ENCODE assay signal across 8 mouse cellular contexts in the genomic region with DNA sequence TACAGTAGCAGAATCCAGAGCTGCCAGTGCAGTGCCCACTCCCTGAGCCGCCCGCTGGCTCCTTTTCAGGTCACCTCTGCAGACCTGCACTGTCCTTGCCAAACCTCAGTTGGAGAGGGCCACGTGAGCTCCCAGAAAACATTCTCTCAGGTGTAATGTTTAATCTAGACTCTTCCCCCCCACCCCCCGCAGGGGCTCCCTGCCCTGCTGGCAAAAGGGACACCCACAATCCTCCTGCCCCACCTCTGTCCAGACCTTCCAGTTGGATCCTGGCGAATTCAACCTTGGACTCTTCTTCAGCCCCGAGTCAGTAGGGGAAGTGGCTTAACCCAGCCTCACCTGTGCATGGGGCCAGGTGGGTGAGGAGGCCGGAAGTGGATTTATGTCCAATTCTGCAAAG. TPM values are rescaled to one million over a fixed set of nuclear protein-coding genes. Genes with fewer than 3 reads are reported as not detected.
A peak's percentile ranks its signal among the peaks of the same experiment; 100 is the strongest.
DNase-seq lines count a peak whose midpoint lies in the region; ATAC-seq lines count a peak whose summit lies in the region.

No protein-coding gene starts in this region.

- no peaks in the 10 kb centered on the region for H3K9me3 ChIP-seq in embryonic facial prominence, embryonic 12.5 days
- H3K9me3 ChIP-seq in hindbrain, embryonic 14.5 days (ENCODE audit: control insufficient read depth, low read length), result no peaks in the 10 kb centered on the region

- no peak for ATAC-seq in embryonic facial prominence, embryonic 12.5 days (ENCODE audit: insufficient number of reproducible peaks, insufficient read depth, low FRiP score, low TSS enrichment)
- no peak for ATAC-seq in hindbrain, embryonic 14.5 days (ENCODE audit: low FRiP score)

- H3K9ac ChIP-seq in embryonic facial prominence, embryonic 12.5 days, result no peak overlapping the region
- H3K9ac ChIP-seq in hindbrain, embryonic 14.5 days, result no peak overlapping the region

- intact Hi-C loops in gastrocnemius, postnatal 36 days (cut with DNase I), result no loop called here

- H3K4me3 ChIP-seq in embryonic facial prominence, embryonic 12.5 days, result peak overlapping the region; percentile 74; the same call in 1 of the 2 replicates
- H3K4me3 ChIP-seq in hindbrain, embryonic 14.5 days (replicated peaks; ENCODE audit: low read length), result no peak overlapping the region

- peaks cover 19% of the 10 kb centered on the region for H3K4me1 ChIP-seq in embryonic facial prominence, embryonic 12.5 days
- peaks cover 9% of the 10 kb centered on the region; the same call in 1 of the 2 replicates for H3K4me1 ChIP-seq in hindbrain, embryonic 14.5 days (replicated peaks; ENCODE audit: control insufficient read depth, insufficient read depth, low read length)

- H3K36me3 ChIP-seq in embryonic facial prominence, embryonic 12.5 days, result no peaks in the 10 kb centered on the region
- no peaks in the 10 kb centered on the region for H3K36me3 ChIP-seq in hindbrain, embryonic 14.5 days (replicated peaks; ENCODE audit: control insufficient read depth, insufficient read depth)

- DNase-seq in hindbrain, embryonic 14.5 days (ENCODE audit: low spot score), result no peak
- DNase-seq in kidney, postnatal 4 days, result peak; percentile 59 to 73
- peak; percentile 43 for DNase-seq in lung, postnatal 14 days
- DNase-seq in cerebellum, adult 11 months, result no peak
- DNase-seq in gastrocnemius, postnatal 36 days, result no peak
- no peak for DNase-seq in layer of hippocampus, adult 8-10 months (ENCODE audit: low spot score in 2 of 2)
- DNase-seq in layer of hippocampus, postnatal 10 days (ENCODE audit: low spot score in 2 of 2), result no peak

- peak overlapping the region; percentile 86 for H3K4me2 ChIP-seq in embryonic facial prominence, embryonic 12.5 days (replicated peaks)
- 0 out of 2 replicates have a peak overlapping the region, but pooled peaks have one; percentile 83 for H3K4me2 ChIP-seq in hindbrain, embryonic 14.5 days (replicated peaks)

- WGBS in embryonic facial prominence, embryonic 12.5 days, result 81% methylated on average over 7 of the region's 7 CpGs
- 84% methylated on average over 7 of the region's 7 CpGs for WGBS in hindbrain, embryonic 14.5 days

- no peaks in the 10 kb centered on the region for H3K27me3 ChIP-seq in embryonic facial prominence, embryonic 12.5 days
- H3K27me3 ChIP-seq in hindbrain, embryonic 14.5 days (ENCODE audit: control insufficient read depth, insufficient read depth, low read length), result no peaks in the 10 kb centered on the region

- no peak overlapping the region for H3K27ac ChIP-seq in embryonic facial prominence, embryonic 12.5 days
- H3K27ac ChIP-seq in hindbrain, embryonic 14.5 days, result no peak overlapping the region

RNA-seq across cellular contexts. Expression of a gene that starts 1.2 kb away (rescaled TPM):
- 4.0 and 6.4 TPM in 2 replicates for polyA plus RNA-seq in embryonic facial prominence, embryonic 12.5 days (2016; fragmentation: Nextera tagmentation; extraction: Ambion mirVana)
- 1.0 and 1.7 TPM in 2 replicates for polyA plus RNA-seq in hindbrain, embryonic 14.5 days (2014; fragmentation: Nextera tagmentation; extraction: Ambion mirVana)
- 1 to 10 TPM; 1.9 to 2.1 TPM for total RNA-seq in gastrocnemius, postnatal 36 days (2021)
- total RNA-seq in layer of hippocampus, adult 8-10 months (2022), result 100 to 1,000 TPM in 3 of 4 experiments, 10 to 100 TPM in 1; 98.6 to 111 (median 105) TPM
- 10 to 100 TPM; 42.3 to 43.7 TPM for total RNA-seq in layer of hippocampus, postnatal 10 days (2021)

Comparison
In these comparisons a context has a peak if more than half of its experiments do, and no peak if none do; other contexts are left out.
1. DNase-seq: peak in kidney, postnatal 4 days (2 of 2) and lung, postnatal 14 days (single experiment); none in hindbrain, embryonic 14.5 days (single experiment), cerebellum, adult 11 months (single experiment), gastrocnemius, postnatal 36 days (0 of 2), layer of hippocampus, adult 8-10 months (0 of 2) and layer of hippocampus, postnatal 10 days (0 of 2).
2. RNA of a gene that starts 1.2 kb away (total RNA-seq): 98.6 to 111 TPM in layer of hippocampus, adult 8-10 months and 42.3 to 43.7 TPM in layer of hippocampus, postnatal 10 days; 1.9 to 2.1 TPM in gastrocnemius, postnatal 36 days; every median in the first group is over 10 times any median in the second.